Mouse (Mus musculus) cerebellum, postnatal 10 days (tissue): ENCODE results near the gene Gm21721.
"Not testable (repeated sequence)": the region's sequence is repeated elsewhere in the genome, so short reads cannot be mapped to it uniquely, and the experiment has no call there.

ENCODE experiments used
- DNase-seq, 2 experiments: peaks; one replicate each; pipeline ENCODE4 v3.0.0; 2021; ENCODE audit warnings: mixed read lengths in 2 of 2

Gene Gm21721

DNA sequence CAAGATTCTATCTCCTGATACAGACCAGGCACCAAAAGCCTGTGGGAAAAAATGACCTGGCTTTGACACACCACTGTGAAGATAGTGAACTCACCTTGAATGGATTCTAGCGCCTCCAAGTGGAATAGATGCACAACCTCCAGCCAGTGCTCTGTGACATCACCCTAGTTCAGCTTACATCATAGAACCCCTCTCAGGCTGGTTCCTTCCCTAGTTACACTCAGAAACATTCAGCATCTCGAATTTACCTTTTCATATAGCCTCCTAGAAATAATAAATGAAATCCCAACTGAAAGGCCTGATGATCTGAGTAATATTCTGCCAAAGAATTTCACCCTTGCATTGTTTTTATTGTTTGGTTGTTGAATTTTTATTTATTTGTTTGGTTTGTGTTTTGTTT lies at the start of gene Gm21721:
Gene Gm21721, minus strand, starts transcription at position 101 of the 400 bp plus-strand sequence.
- not testable (repeated sequence) for DNase-seq
